Mouse (Mus musculus) forebrain, embryonic 13.5 days (tissue): ENCODE data around the gene Josd2. TPM values are rescaled to one million over a fixed set of nuclear protein-coding genes. Genes with fewer than 3 reads are reported as not detected.

Source experiments
- ATAC-seq: fragments of 200-750 bp; cut with Nextera tagmentation; 2 replicates; pipeline ENCODE4 v1.8.0; 2017
- H3K27ac ChIP-seq: fragments of 300-500 bp; sonication (generic); 2 replicates; pipeline ENCODE4 v1.5.1; 2015; ENCODE audit warnings: inconsistent platforms, mild to moderate bottlenecking, moderate library complexity
- H3K27me3 ChIP-seq: fragments of 300-500 bp; sonication (generic); 2 replicates; pipeline ENCODE4 v1.6.1; 2015; ENCODE audit warnings: mild to moderate bottlenecking, inconsistent platforms
- H3K36me3 ChIP-seq: fragments of 300-500 bp; sonication (generic); 2 replicates; pipeline ENCODE4 v1.6.1; 2015; ENCODE audit warnings: mild to moderate bottlenecking, inconsistent platforms; ENCODE audit not compliant: poor library complexity, severe bottlenecking
- H3K4me1 ChIP-seq: fragments of 300-500 bp; sonication (generic); 2 replicates; pipeline ENCODE4 v1.6.1; 2015; ENCODE audit warnings: inconsistent platforms
- H3K4me2 ChIP-seq: fragments of 300-500 bp; sonication (generic); 2 replicates; pipeline ENCODE4 v1.6.1; 2015; ENCODE audit warnings: inconsistent platforms, mild to moderate bottlenecking, moderate library complexity
- H3K4me3 ChIP-seq: fragments of 300-500 bp; sonication (generic); 2 replicates; pipeline ENCODE4 v1.5.1; 2015; ENCODE audit warnings: mild to moderate bottlenecking, inconsistent platforms
- H3K9ac ChIP-seq: fragments of 300-500 bp; sonication (generic); 2 replicates; pipeline ENCODE4 v1.6.1; 2015; ENCODE audit warnings: mild to moderate bottlenecking, inconsistent platforms
- H3K9me3 ChIP-seq: fragments of 300-500 bp; sonication (generic); replicated peaks from 2 replicates; pipeline ENCODE4 v1.6.1; 2016; ENCODE audit warnings: inconsistent platforms
- WGBS: fragments of 180-500 bp; shearing (Covaris S2); methylation state at CpG from one replicate; pipeline ENCODE4 v1.1.7; 2015; 5-methylcytosine and 5-hydroxymethylcytosine counted together
- polyA plus RNA-seq: library from polyadenylated mRNA; unstranded; fragments of >200 nt; fragmentation: Nextera tagmentation; extraction: Ambion mirVana; gene quantifications from 2 replicates; pipeline ENCODE4 v1.2.1, GENCODE M21; 2015

The Josd2 gene
- polyA plus RNA-seq, 1 experiment from 2014 or later, result 49.0 TPM

- H3K36me3 ChIP-seq, result peaks cover 31% of the 10 kb centered on the region
- H3K27me3 ChIP-seq, result no peaks in the 10 kb centered on the region
- peaks cover 32% of the 10 kb centered on the region for H3K4me1 ChIP-seq
- peak within 1 kb of the TSS; percentile 93 for H3K9ac ChIP-seq
- H3K4me2 ChIP-seq, result peak within 1 kb of the TSS; percentile 83
- no peaks in the 10 kb centered on the region for H3K9me3 ChIP-seq
- H3K4me3 ChIP-seq, result peak within 1 kb of the TSS; percentile 80
- peak; percentile 97 for ATAC-seq
- WGBS, result 1% methylated on average over 58 of the region's 58 CpGs
- H3K27ac ChIP-seq, result peak within 1 kb of the TSS; percentile 95
These were observed 28.4 kb downstream of the Josd2 start, which contains the start of the genes Emc10 and Fam71e1 for GRCm38 (mm10) chr7:44495992-44496770. Gene Emc10 (minus strand): TSS chr7:44496529. Gene Fam71e1 (plus strand): TSS chr7:44496581.

GRCm38 (mm10) chr7:44496771-44497109 lies 29.0 kb downstream of the Josd2 start:
- under 1% methylated on average over 26 of the region's 26 CpGs for WGBS
- no peaks in the 10 kb centered on the region for H3K9me3 ChIP-seq
- ATAC-seq, result no peak
- H3K36me3 ChIP-seq, result peaks cover 25% of the 10 kb centered on the region
- H3K9ac ChIP-seq, result peak overlapping the region; percentile 93
- peak overlapping the region; percentile 80 for H3K4me3 ChIP-seq
- peak overlapping the region; percentile 95 for H3K27ac ChIP-seq
- H3K27me3 ChIP-seq, result no peaks in the 10 kb centered on the region
- peaks cover 32% of the 10 kb centered on the region for H3K4me1 ChIP-seq
- H3K4me2 ChIP-seq, result peak overlapping the region; percentile 83

GRCm38 (mm10) chr7:44497361-44498055 lies 29.7 kb downstream of the Josd2 start:
- Histone ChIP-seq H3K9me3 (no peaks in the 10 kb centered on the region), H3K27me3 (no peaks in the 10 kb centered on the region), H3K4me2 (peak overlapping the region; percentile 83), H3K4me3 (peak overlapping the region; percentile 80), H3K4me1 (peaks cover 32% of the 10 kb centered on the region), H3K36me3 (peaks cover 18% of the 10 kb centered on the region), H3K27ac (no peak overlapping the region), H3K9ac (peak overlapping the region; percentile 93)
- WGBS, result 88% methylated on average over 10 of the region's 10 CpGs
- ATAC-seq, result no peak

GRCm38 (mm10) chr7:44498922-44499321 lies 31.1 kb downstream of the Josd2 start:
- Histone ChIP-seq H3K4me2 (no peak overlapping the region), H3K27me3 (no peaks in the 10 kb centered on the region), H3K9me3 (no peaks in the 10 kb centered on the region), H3K4me1 (peaks cover 29% of the 10 kb centered on the region), H3K36me3 (peaks cover 4% of the 10 kb centered on the region; the same call in 1 of the 2 replicates), H3K27ac (no peak overlapping the region), H3K4me3 (no peak overlapping the region), H3K9ac (no peak overlapping the region)
- no peak for ATAC-seq
- 72% methylated on average over 1 of the region's 1 CpGs for WGBS

GRCm38 (mm10) chr7:44500046-44500445 lies 32.3 kb downstream of the Josd2 start:
- 62% methylated on average over 20 of the region's 20 CpGs for WGBS
- H3K27ac ChIP-seq, result no peak overlapping the region
- no peak overlapping the region for H3K4me2 ChIP-seq
- H3K9me3 ChIP-seq, result no peaks in the 10 kb centered on the region
- peaks cover 19% of the 10 kb centered on the region for H3K4me1 ChIP-seq
- H3K36me3 ChIP-seq, result no peaks in the 10 kb centered on the region
- no peak for ATAC-seq
- H3K9ac ChIP-seq, result no peak overlapping the region
- no peaks in the 10 kb centered on the region for H3K27me3 ChIP-seq
- no peak overlapping the region for H3K4me3 ChIP-seq

- Histone ChIP-seq H3K27me3 (no peaks in the 10 kb centered on the region), H3K9me3 (no peaks in the 10 kb centered on the region), H3K9ac (0 out of 2 replicates have a peak overlapping the region, but pooled peaks have one; percentile 1), H3K4me1 (peaks cover 11% of the 10 kb centered on the region), H3K36me3 (no peaks in the 10 kb centered on the region), H3K4me2 (no peak overlapping the region), H3K27ac (no peak overlapping the region), H3K4me3 (no peak overlapping the region)
- ATAC-seq, result peak; percentile 60; the same call in 1 of the 2 replicates
- 39% methylated on average over 5 of the region's 5 CpGs for WGBS
These were observed 33.9 kb downstream of the Josd2 start for GRCm38 (mm10) chr7:44501563-44502115.

- no peaks in the 10 kb centered on the region for H3K36me3 ChIP-seq
- no peak for ATAC-seq
These were observed 39.7 kb downstream of the Josd2 start for GRCm38 (mm10) chr7:44507491-44507890.

GRCm38 (mm10) chr7:44519240-44519913 lies 51.6 kb downstream of the Josd2 start:
- 75% methylated on average over 9 of the region's 9 CpGs for WGBS
- Histone ChIP-seq H3K9ac (no peak overlapping the region), H3K27ac (no peak overlapping the region), H3K36me3 (no peaks in the 10 kb centered on the region), H3K4me1 (peaks cover 4% of the 10 kb centered on the region), H3K27me3 (peaks cover 43% of the 10 kb centered on the region), H3K4me2 (no peak overlapping the region), H3K4me3 (no peak overlapping the region), H3K9me3 (no peaks in the 10 kb centered on the region)
- ATAC-seq, result no peak

More at GRCm38 (mm10) chr7:44507491-44507890, 39.7 kb downstream of the Josd2 start:
- H3K9me3 ChIP-seq, result 0 out of 2 replicates have a peak, but pooled peaks cover under 1% of the 10 kb centered on the region
- H3K9ac ChIP-seq, result no peak overlapping the region
- no peak overlapping the region for H3K4me2 ChIP-seq
- H3K4me3 ChIP-seq, result no peak overlapping the region
- peaks cover 21% of the 10 kb centered on the region; the same call in 1 of the 2 replicates for H3K27me3 ChIP-seq
- H3K27ac ChIP-seq, result no peak overlapping the region
- H3K4me1 ChIP-seq, result no peaks in the 10 kb centered on the region

- Histone ChIP-seq H3K4me3 (no peak overlapping the region), H3K9me3 (no peaks in the 10 kb centered on the region), H3K27me3 (peaks cover 54% of the 10 kb centered on the region), H3K27ac (no peak overlapping the region), H3K4me1 (peaks cover 15% of the 10 kb centered on the region), H3K9ac (no peak overlapping the region), H3K36me3 (no peaks in the 10 kb centered on the region), H3K4me2 (no peak overlapping the region)
- ATAC-seq, result no peak
- WGBS, result 69% methylated on average over 3 of the region's 3 CpGs
These were observed 53.2 kb downstream of the Josd2 start for GRCm38 (mm10) chr7:44520990-44521389.
